Mouse (Mus musculus) MEL (cell line): ENCODE measurements at regions not wholly inside any gene's neighbourhood (a gene's known extent, or its start where the extent isn't known, plus 50 kb on each side); places are given as distances from the start of the nearest gene placed in this dataset.

Experiments
- DNase-seq: peaks from one replicate; pipeline ENCODE4 v3.0.0; 2011; ENCODE audit warnings: low read depth, low spot score
- H3K27ac ChIP-seq: 2 replicates; pipeline ENCODE4 v1.5.1; 2012; ENCODE audit warnings: low read depth, mild to moderate bottlenecking, control low read depth, low read length, moderate library complexity; ENCODE audit not compliant: control insufficient read depth
- H3K27me3 ChIP-seq, 2 experiments: fragments of 150-350 bp in 1 of 2; sonication (generic) in 1 of 2; 2 replicates each; pipeline ENCODE4 v1.6.1; 2012; ENCODE audit warnings: low read length in 2 of 2, mild to moderate bottlenecking in 2 of 2, improper control_type of control experiment in 1 of 2, moderate library complexity in 1 of 2; ENCODE audit not compliant: insufficient read depth in 2 of 2, control insufficient read depth in 1 of 2
- H3K36me3 ChIP-seq, 2 experiments: 2 replicates each; pipeline ENCODE4 v1.6.1; 2012 to 2014; ENCODE audit warnings: low read length in 2 of 2, improper control_type of control experiment in 1 of 2, inconsistent platforms in 1 of 2, mild to moderate bottlenecking in 1 of 2; ENCODE audit not compliant: insufficient read depth in 2 of 2, control insufficient read depth in 1 of 2
- H3K4me1 ChIP-seq, 2 experiments: fragments of 150-350 bp in 1 of 2; sonication (generic) in 1 of 2; 2 replicates each; pipeline ENCODE4 v1.6.1; 2012; ENCODE audit warnings: low read length in 2 of 2, improper control_type of control experiment in 1 of 2, mild to moderate bottlenecking in 1 of 2; ENCODE audit not compliant: insufficient read depth in 2 of 2, control insufficient read depth in 1 of 2
- H3K4me3 ChIP-seq, 2 experiments: fragments of 150-350 bp in 1 of 2; sonication (generic) in 1 of 2; 2 replicates each; pipeline ENCODE4 v1.5.1; 2012; ENCODE audit warnings: low read depth in 2 of 2, low read length in 2 of 2, mild to moderate bottlenecking in 2 of 2, moderate library complexity in 2 of 2, control low read depth in 1 of 2, improper control_type of control experiment in 1 of 2; ENCODE audit not compliant: control insufficient read depth in 1 of 2, insufficient read depth in 1 of 2
- H3K79me2 ChIP-seq: 2 replicates; pipeline ENCODE4 v1.6.1; 2012; ENCODE audit warnings: mild to moderate bottlenecking, low read length, moderate library complexity; ENCODE audit not compliant: control insufficient read depth, poor library complexity, insufficient read depth
- H3K9ac ChIP-seq: 2 replicates; pipeline ENCODE4 v1.6.1; 2012; ENCODE audit warnings: low read depth, mild to moderate bottlenecking, control low read depth, low read length, moderate library complexity; ENCODE audit not compliant: control insufficient read depth, poor library complexity, severe bottlenecking
- H3K9me3 ChIP-seq: fragments of 150-350 bp; sonication (generic); replicated peaks from 2 replicates; pipeline ENCODE4 v1.6.1; 2012; ENCODE audit warnings: mild to moderate bottlenecking, low read length, improper control_type of control experiment, moderate library complexity; ENCODE audit not compliant: insufficient read depth
- BHLHE40 ChIP-seq: IDR thresholded peaks from 2 replicates; pipeline ENCODE4 v1.6.1; 2012; ENCODE audit warnings: low read depth, mild to moderate bottlenecking, inconsistent platforms, low read length, improper control_type of control experiment, borderline replicate concordance
- E2F4 ChIP-seq: IDR thresholded peaks from 2 replicates; pipeline ENCODE4 v1.6.1; 2011; ENCODE audit warnings: low read depth, low read length, improper control_type of control experiment, borderline replicate concordance
- GABPA ChIP-seq: IDR thresholded peaks from 2 replicates; pipeline ENCODE4 v1.6.1; 2012; ENCODE audit warnings: low read depth, mild to moderate bottlenecking, inconsistent platforms, low read length, improper control_type of control experiment, moderate library complexity
- GATA1 ChIP-seq: IDR thresholded peaks from 2 replicates; pipeline ENCODE4 v1.6.1; 2011; ENCODE audit warnings: low read depth, low read length, improper control_type of control experiment
- HCFC1 ChIP-seq: IDR thresholded peaks from 2 replicates; pipeline ENCODE4 v1.6.1; 2012; ENCODE audit warnings: low read depth, mild to moderate bottlenecking, inconsistent platforms, low read length, improper control_type of control experiment, moderate library complexity
- JUND ChIP-seq: IDR thresholded peaks from 2 replicates; pipeline ENCODE4 v1.6.1; 2011; ENCODE audit warnings: low read depth, mild to moderate bottlenecking, improper control_type of control experiment, low read length
- KAT2A ChIP-seq: conservative IDR thresholded peaks from 2 replicates; pipeline ENCODE4 v1.6.1; 2012; ENCODE audit warnings: low read depth, low read length, improper control_type of control experiment, inconsistent platforms
- MAFK ChIP-seq: IDR thresholded peaks from 2 replicates; pipeline ENCODE4 v1.6.1; 2011; ENCODE audit warnings: low read depth, mild to moderate bottlenecking, low read length, improper control_type of control experiment, borderline replicate concordance
- MXI1 ChIP-seq: IDR thresholded peaks from 2 replicates; pipeline ENCODE4 v1.6.1; 2011; ENCODE audit warnings: mild to moderate bottlenecking, low read depth, low read length, improper control_type of control experiment
- MYB ChIP-seq: IDR thresholded peaks from 2 replicates; pipeline ENCODE4 v1.6.1; 2011; ENCODE audit warnings: mild to moderate bottlenecking, low read depth, low read length, improper control_type of control experiment
- NRF1 ChIP-seq: IDR thresholded peaks from 2 replicates; pipeline ENCODE4 v1.6.1; 2014; ENCODE audit warnings: low read depth, mild to moderate bottlenecking, inconsistent platforms, low read length, improper control_type of control experiment, moderate library complexity; ENCODE audit not compliant: poor library complexity, insufficient read depth, severe bottlenecking
- POLR2A ChIP-seq, 2 experiments: IDR thresholded peaks; 2 replicates each; pipeline ENCODE4 v1.6.1; 2011 to 2012; ENCODE audit warnings: low read length in 2 of 2, mild to moderate bottlenecking in 2 of 2, control low read depth in 1 of 2, improper control_type of control experiment in 1 of 2, low read depth in 1 of 2, moderate library complexity in 1 of 2; ENCODE audit not compliant: control insufficient read depth in 1 of 2, insufficient read depth in 1 of 2, poor library complexity in 1 of 2
- POLR2AphosphoS2 ChIP-seq: IDR thresholded peaks from 2 replicates; pipeline ENCODE4 v1.6.1; 2011; ENCODE audit warnings: low read length, improper control_type of control experiment
- RAD21 ChIP-seq: IDR thresholded peaks from 2 replicates; pipeline ENCODE4 v1.6.1; 2011; ENCODE audit warnings: mild to moderate bottlenecking, low read depth, low read length, improper control_type of control experiment
- RCOR1 ChIP-seq: IDR thresholded peaks from 2 replicates; pipeline ENCODE4 v1.6.1; 2012; ENCODE audit warnings: low read depth, mild to moderate bottlenecking, inconsistent platforms, low read length, improper control_type of control experiment
- SIN3A ChIP-seq: IDR thresholded peaks from 2 replicates; pipeline ENCODE4 v1.6.1; 2012; ENCODE audit warnings: low read length, improper control_type of control experiment, inconsistent platforms
- SMC3 ChIP-seq: IDR thresholded peaks from 2 replicates; pipeline ENCODE4 v1.6.1; 2011; ENCODE audit warnings: low read depth, low read length, improper control_type of control experiment
- TBP ChIP-seq: IDR thresholded peaks from 2 replicates; pipeline ENCODE4 v1.8.0; 2011; ENCODE audit warnings: low read depth, low read length, improper control_type of control experiment
- USF1 ChIP-seq: IDR thresholded peaks from 2 replicates; pipeline ENCODE4 v1.6.1; 2014; ENCODE audit warnings: low read depth, mild to moderate bottlenecking, inconsistent platforms, low read length, improper control_type of control experiment, moderate library complexity
- USF2 ChIP-seq, 2 experiments: IDR thresholded peaks; 2 replicates each; pipeline ENCODE4 v1.6.1; 2011 to 2012; ENCODE audit warnings: improper control_type of control experiment in 2 of 2, low read length in 2 of 2, borderline replicate concordance in 1 of 2, inconsistent platforms in 1 of 2, low read depth in 1 of 2, mild to moderate bottlenecking in 1 of 2; ENCODE audit not compliant: insufficient read depth in 1 of 2

DNA sequence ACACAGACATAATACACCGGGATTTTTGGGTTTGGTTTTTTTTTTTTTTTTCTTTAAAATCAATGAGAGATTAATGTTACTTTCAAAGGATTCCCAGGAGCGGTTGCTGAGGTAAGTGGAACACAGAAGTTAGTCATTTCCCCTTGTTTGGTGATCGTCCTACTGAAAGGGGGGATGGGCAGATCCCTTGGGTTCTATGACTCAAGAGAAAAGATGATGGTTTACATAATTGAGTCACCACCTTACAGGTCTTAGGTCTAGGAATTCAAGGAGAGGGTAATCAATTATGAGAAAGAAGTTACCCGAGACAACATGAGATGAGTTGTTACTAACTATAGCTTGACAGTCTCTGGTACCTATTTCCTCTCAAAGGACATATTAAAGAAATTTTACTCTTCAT lies 511.9 kb upstream of the Rgmb start:
- H3K9me3 ChIP-seq: no peaks in the 10 kb centered on the region
- no peak overlapping the region for H3K4me3 ChIP-seq
- no peak overlapping the region for H3K27ac ChIP-seq
- no peak for TF ChIP-seq MAFK
- TF ChIP-seq MXI1: no peak
- TF ChIP-seq SIN3A: no peak
- TF ChIP-seq RCOR1: no peak
- no peak for TF ChIP-seq USF2 (IDR thresholded peaks at IDR 0.05; ENCODE audit: borderline replicate concordance in 1 of 2, insufficient read depth in 1 of 2, low read depth in 1 of 2, low read length in 2 of 2)
- no peak for TF ChIP-seq BHLHE40
- TF ChIP-seq JUND: no peak
- DNase-seq: no peak
- H3K36me3 ChIP-seq: no peaks in the 10 kb centered on the region
- H3K9ac ChIP-seq: no peak overlapping the region
- no peaks in the 10 kb centered on the region for H3K4me1 ChIP-seq
- no peaks in the 10 kb centered on the region for H3K79me2 ChIP-seq
- no peaks in the 10 kb centered on the region for H3K27me3 ChIP-seq

DNA sequence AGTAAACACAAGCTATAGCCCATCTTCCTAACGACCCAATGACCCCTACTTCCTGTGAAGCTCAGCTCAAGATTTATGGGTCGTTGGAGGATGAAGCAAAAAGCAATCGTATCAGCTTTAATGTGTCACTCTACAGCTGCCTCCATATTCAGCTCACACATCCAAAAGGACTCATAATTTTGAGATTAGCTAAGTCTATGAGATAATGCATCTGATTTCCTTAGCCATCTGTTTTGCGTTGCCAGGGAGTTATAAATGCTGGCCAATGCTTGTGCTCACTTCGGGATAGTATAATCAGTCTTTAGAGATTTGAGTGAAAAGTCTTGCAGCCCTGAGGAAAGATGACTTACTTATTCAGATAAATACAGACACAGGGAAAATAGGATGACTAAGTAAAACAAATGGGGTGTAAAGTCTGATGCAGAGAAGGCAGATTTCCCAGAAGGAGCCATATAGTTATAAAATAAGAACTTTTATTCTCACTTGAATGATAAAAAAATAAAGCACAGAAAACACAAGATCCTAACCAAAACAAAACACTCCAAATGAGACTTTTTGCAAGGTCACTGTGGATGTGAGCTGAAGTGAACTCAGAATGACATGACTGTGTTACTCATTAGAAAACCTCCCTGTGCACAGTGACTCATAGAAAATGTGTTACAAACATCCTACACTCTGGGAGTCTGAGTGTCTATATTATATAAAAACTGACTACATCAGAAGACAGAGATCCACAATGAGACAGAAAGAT lies 509.1 kb upstream of the Rgmb start:
- H3K9me3 ChIP-seq: no peaks in the 10 kb centered on the region
- no peak for TF ChIP-seq NRF1
- no peak for TF ChIP-seq SMC3
- no peak for TF ChIP-seq USF1
- TF ChIP-seq GABPA: no peak
- no peak for TF ChIP-seq TBP
- no peak for TF ChIP-seq GATA1
- TF ChIP-seq HCFC1: no peak
- TF ChIP-seq POLR2A (IDR thresholded peaks at IDR 0.05; ENCODE audit: control insufficient read depth in 1 of 2, insufficient read depth in 1 of 2, low read depth in 1 of 2, low read length in 2 of 2, poor library complexity in 1 of 2): no peak
- DNase-seq: no peak

DNA sequence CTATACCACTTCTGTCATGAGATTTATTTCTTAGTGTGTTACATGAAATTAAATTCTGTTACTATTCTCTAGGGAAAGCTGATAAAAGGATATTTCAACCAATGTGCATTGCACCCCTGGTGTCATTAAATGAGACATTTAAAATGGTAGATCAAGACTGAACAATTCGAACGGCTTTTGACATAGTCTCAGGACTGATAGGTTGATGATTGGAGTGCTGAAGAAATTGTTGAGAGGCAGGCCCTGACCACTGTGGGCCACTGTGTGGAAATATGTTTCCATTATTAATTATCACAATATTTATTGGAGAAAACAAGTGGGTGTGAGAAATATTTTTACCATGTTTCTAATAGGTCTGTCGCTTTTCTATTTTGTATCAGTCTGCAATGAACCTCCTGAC lies 481.1 kb upstream of the Rgmb start:
- H3K79me2 ChIP-seq: no peaks in the 10 kb centered on the region
- no peak for DNase-seq
- no peaks in the 10 kb centered on the region for H3K27me3 ChIP-seq
- TF ChIP-seq RAD21 (no peak), HCFC1 (no peak), KAT2A (no peak), MYB (no peak), SIN3A (no peak), E2F4 (no peak), MXI1 (no peak), POLR2AphosphoS2 (no peak)
- H3K4me1 ChIP-seq: no peaks in the 10 kb centered on the region
- H3K27ac ChIP-seq: no peak overlapping the region
- H3K9ac ChIP-seq: no peak overlapping the region
- H3K9me3 ChIP-seq: no peaks in the 10 kb centered on the region
- no peak overlapping the region for H3K4me3 ChIP-seq
- H3K36me3 ChIP-seq: no peaks in the 10 kb centered on the region

More for the DNA sequence above, 509.1 kb upstream of the Rgmb start:
- H3K79me2 ChIP-seq: no peaks in the 10 kb centered on the region
- H3K36me3 ChIP-seq: no peaks in the 10 kb centered on the region
- H3K4me1 ChIP-seq: no peaks in the 10 kb centered on the region
- H3K9ac ChIP-seq: no peak overlapping the region
- H3K27me3 ChIP-seq: no peaks in the 10 kb centered on the region
- H3K4me3 ChIP-seq: no peak overlapping the region
- H3K27ac ChIP-seq: no peak overlapping the region
